Mouse (Mus musculus) frontal cortex, adult 2 months (tissue): ENCODE data around the gene Srprb. TPM values are rescaled to one million over a fixed set of nuclear protein-coding genes. Genes with fewer than 3 reads are reported as not detected.

ENCODE experiments used
- DNase-seq, 2 experiments: peaks; one replicate each; pipeline ENCODE4 v3.0.0; 2022; ENCODE audit warnings: low spot score in 1 of 2; ENCODE audit errors: extremely low spot score in 1 of 2
- polyA plus RNA-seq: library from polyadenylated mRNA; depleted of rRNA; stranded (reverse); fragments of >200 nt; gene quantifications from 2 replicates; pipeline ENCODE4 v1.2.3, GENCODE M21; 2012; rRNA removed

Srprb gene
- polyA plus RNA-seq: 35.9 and 38.8 TPM in 2 replicates

GRCm38 (mm10) chr9:103201561-103202260, at the start of gene Srprb:
Srprb (minus strand) TSS chr9:103202137.
- peak; percentile 90 to 96 for DNase-seq

- no peak for DNase-seq
Observed at GRCm38 (mm10) chr9:103248618-103249017, 46.7 kb upstream of the Srprb start.

GRCm38 (mm10) chr9:103246526-103247168, 44.7 kb upstream of the Srprb start:
- DNase-seq: no peak

- no peak for DNase-seq
Observed at GRCm38 (mm10) chr9:103243640-103244039, 41.7 kb upstream of the Srprb start.

- DNase-seq: no peak
Observed at GRCm38 (mm10) chr9:103241206-103241605, 39.3 kb upstream of the Srprb start.

- no peak for DNase-seq
Observed at GRCm38 (mm10) chr9:103239471-103239870, 37.5 kb upstream of the Srprb start.

- peak in 1 of 2 experiments; percentile 14 for DNase-seq
Observed at GRCm38 (mm10) chr9:103234565-103235165, 32.7 kb upstream of the Srprb start.

- DNase-seq: no peak
Observed at GRCm38 (mm10) chr9:103234059-103234458, 32.1 kb upstream of the Srprb start.

GRCm38 (mm10) chr9:103233006-103233395, 31.1 kb upstream of the Srprb start:
- no peak for DNase-seq

- DNase-seq: no peak
Observed at GRCm38 (mm10) chr9:103232232-103233005, 30.5 kb upstream of the Srprb start.

GRCm38 (mm10) chr9:103230151-103230951, 28.4 kb upstream of the Srprb start, which contains the start of the genes Gm20425 and Trf:
Gm20425 (minus strand) TSS chr9:103230307.
Trf (minus strand) TSS chr9:103230444.
- DNase-seq: peak; percentile 30 to 60

GRCm38 (mm10) chr9:103229037-103229867, 27.3 kb upstream of the Srprb start:
- DNase-seq: no peak

- no peak for DNase-seq
Observed at GRCm38 (mm10) chr9:103228370-103229003, 26.6 kb upstream of the Srprb start.

- DNase-seq: no peak
Observed at GRCm38 (mm10) chr9:103227760-103228159, 25.8 kb upstream of the Srprb start.

GRCm38 (mm10) chr9:103226806-103227205, 24.9 kb upstream of the Srprb start:
- DNase-seq: no peak

GRCm38 (mm10) chr9:103225464-103225863, 23.5 kb upstream of the Srprb start:
- no peak for DNase-seq

GRCm38 (mm10) chr9:103224721-103225120, 22.8 kb upstream of the Srprb start:
- no peak for DNase-seq

- no peak for DNase-seq
Observed at GRCm38 (mm10) chr9:103214281-103214680, 12.3 kb upstream of the Srprb start.

- no peak for DNase-seq
Observed at GRCm38 (mm10) chr9:103213631-103214030, 11.7 kb upstream of the Srprb start.
